Mouse (Mus musculus) CH12.LX (cell line): ENCODE data around the gene C1ql4.
A peak's percentile ranks its signal among the peaks of the same experiment; 100 is the strongest.

Source experiments
- BHLHE40 ChIP-seq: IDR thresholded peaks from 2 replicates; pipeline ENCODE4 v1.6.1; 2011; ENCODE audit warnings: mild to moderate bottlenecking, low read depth, low read length, improper control_type of control experiment
- CTCF ChIP-seq, 2 experiments: IDR thresholded peaks in 1 of 2; conservative IDR thresholded peaks in 1 of 2; 2 replicates each; pipeline ENCODE4 v1.5.1; 2011 to 2012; ENCODE audit warnings: low read depth in 2 of 2, low read length in 2 of 2, improper control_type of control experiment in 1 of 2, inconsistent platforms in 1 of 2, mild to moderate bottlenecking in 1 of 2, moderate library complexity in 1 of 2
- EP300 ChIP-seq: IDR thresholded peaks from 2 replicates; pipeline ENCODE4 v1.6.1; 2011; ENCODE audit warnings: low read length, improper control_type of control experiment
- MAFK ChIP-seq: IDR thresholded peaks from 2 replicates; pipeline ENCODE4 v1.6.1; 2011; ENCODE audit warnings: low read length, improper control_type of control experiment; ENCODE audit not compliant: insufficient replicate concordance
- POLR2A ChIP-seq: IDR thresholded peaks from 2 replicates; pipeline ENCODE4 v1.6.1; 2011; ENCODE audit warnings: low read depth, mild to moderate bottlenecking, improper control_type of control experiment, low read length
- RAD21 ChIP-seq: IDR thresholded peaks from 2 replicates; pipeline ENCODE4 v1.6.1; 2011; ENCODE audit warnings: low read depth, mild to moderate bottlenecking, low read length, improper control_type of control experiment, moderate library complexity
- TBP ChIP-seq: conservative IDR thresholded peaks from 2 replicates; pipeline ENCODE4 v1.6.1; 2011; ENCODE audit warnings: low read depth, low read length, improper control_type of control experiment
- USF1 ChIP-seq: IDR thresholded peaks from 2 replicates; pipeline ENCODE4 v1.6.1; 2014; ENCODE audit warnings: low read depth, mild to moderate bottlenecking, inconsistent platforms, low read length, improper control_type of control experiment

- TF ChIP-seq EP300: no peak
- no peak for TF ChIP-seq MAFK
- TF ChIP-seq BHLHE40: no peak
- TF ChIP-seq TBP: no peak
- no peak for TF ChIP-seq POLR2A
- peak; percentile 67 to 92 for TF ChIP-seq CTCF (conservative IDR thresholded peaks at IDR 0.05 in 1 of 2, IDR thresholded peaks at IDR 0.05 in 1 of 2; ENCODE audit: low read depth in 2 of 2, low read length in 2 of 2)
- TF ChIP-seq RAD21: peak; percentile 12
- no peak for TF ChIP-seq USF1
Measured at GRCm38 (mm10) chr15:99056332-99056731, 31.3 kb downstream of the C1ql4 start.
